Mouse (Mus musculus): ENCODE measurements around the gene Cog5.

Gene Cog5

DNA sequence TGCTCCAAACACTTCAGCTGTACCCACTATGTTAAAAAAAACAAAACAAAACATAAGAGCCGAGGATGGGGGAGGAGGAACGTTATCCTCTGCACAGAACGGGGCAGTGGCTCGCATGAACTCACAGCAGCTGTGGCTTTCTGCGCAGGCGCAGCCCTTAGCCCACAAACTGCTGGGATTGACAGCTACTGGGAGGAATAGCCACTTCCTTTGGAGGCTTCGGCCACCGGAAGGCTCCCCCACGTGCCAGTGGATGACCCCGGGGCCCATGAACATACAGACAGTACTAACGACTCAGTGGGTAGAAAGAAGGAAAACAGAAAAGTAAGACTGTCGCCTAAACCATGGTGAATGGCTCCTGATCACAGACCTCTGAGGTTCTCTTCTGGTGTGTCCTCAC is 330.0 kb downstream of the Cog5 start:
- DNase-seq (ENCODE audit: low spot score) = no peak

DNA sequence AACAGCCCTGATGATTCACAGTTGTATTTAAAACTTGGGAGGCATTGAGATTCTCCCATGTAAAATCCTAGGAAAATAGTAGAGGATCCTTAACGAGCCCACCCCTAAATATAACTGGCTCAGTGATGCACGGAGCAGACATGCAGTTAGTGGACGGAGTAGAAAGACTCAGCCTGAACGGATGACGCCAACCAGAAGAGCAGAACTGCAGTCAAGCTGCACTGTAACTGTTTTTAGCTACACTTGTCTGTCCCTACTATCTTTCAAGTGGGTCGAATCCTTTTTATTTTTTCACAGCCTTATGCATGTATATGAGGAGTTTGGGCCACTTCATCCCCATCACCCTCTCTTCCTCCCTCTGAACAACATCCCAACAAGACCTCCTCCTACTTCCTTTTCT is 331.1 kb downstream of the Cog5 start:
- no peak for DNase-seq (ENCODE audit: low spot score)

GRCm38 (mm10) chr12:31986463-31986862 is 331.8 kb downstream of the Cog5 start:
- no peak for DNase-seq (ENCODE audit: low spot score)
